Mouse (Mus musculus) hindbrain, embryonic 16.5 days (tissue): ENCODE data around the gene Mettl7b. TPM values are rescaled to one million over a fixed set of nuclear protein-coding genes. Genes with fewer than 3 reads are reported as not detected.

Experiments used
- ATAC-seq: fragments of 200-750 bp; cut with Nextera tagmentation; 2 replicates; pipeline ENCODE4 v1.8.0; 2017; ENCODE audit warnings: moderate TSS enrichment, moderate library complexity
- H3K27ac ChIP-seq: fragments of 300-500 bp; sonication (generic); 2 replicates; pipeline ENCODE4 v1.5.1; 2014; ENCODE audit warnings: low read depth, mild to moderate bottlenecking, control low read depth, low read length, moderate library complexity
- H3K27me3 ChIP-seq: fragments of 300-500 bp; sonication (generic); replicated peaks from 2 replicates; pipeline ENCODE4 v1.6.1; 2014; ENCODE audit warnings: low read length; ENCODE audit not compliant: control insufficient read depth, insufficient read depth
- H3K36me3 ChIP-seq: fragments of 300-500 bp; sonication (generic); 2 replicates; pipeline ENCODE4 v1.6.1; 2014; ENCODE audit warnings: mild to moderate bottlenecking, low read length, moderate library complexity, mixed read lengths; ENCODE audit not compliant: control insufficient read depth, insufficient read depth
- H3K4me1 ChIP-seq: fragments of 300-500 bp; sonication (generic); 2 replicates; pipeline ENCODE4 v1.6.1; 2014; ENCODE audit warnings: low read depth, low read length; ENCODE audit not compliant: control insufficient read depth, insufficient read depth
- H3K4me2 ChIP-seq: fragments of 300-500 bp; sonication (generic); 2 replicates; pipeline ENCODE4 v1.6.1; 2014; ENCODE audit warnings: mild to moderate bottlenecking, low read length, control low read depth, moderate library complexity
- H3K4me3 ChIP-seq: fragments of 300-500 bp; sonication (generic); 2 replicates; pipeline ENCODE4 v1.5.1; 2014; ENCODE audit warnings: mild to moderate bottlenecking, low read length, control low read depth, moderate library complexity
- H3K9ac ChIP-seq: fragments of 300-500 bp; sonication (generic); 2 replicates; pipeline ENCODE4 v1.6.1; 2014; ENCODE audit warnings: low read depth, mild to moderate bottlenecking, control low read depth, low read length, moderate library complexity
- H3K9me3 ChIP-seq: fragments of 300-500 bp; sonication (generic); 2 replicates; pipeline ENCODE4 v1.6.1; 2014; ENCODE audit warnings: mild to moderate bottlenecking, low read length, moderate library complexity; ENCODE audit not compliant: control insufficient read depth
- WGBS: fragments of 180-500 bp; shearing (Covaris S2); extraction: QIAGEN DNeasy Blood & Tissue Kit; methylation state at CpG from one replicate; pipeline ENCODE4 v1.1.7; 2014; 5-methylcytosine and 5-hydroxymethylcytosine counted together
- polyA plus RNA-seq: library from polyadenylated mRNA; unstranded; fragments of >200 nt; fragmentation: Nextera tagmentation; extraction: Ambion mirVana; gene quantifications from 2 replicates; pipeline ENCODE4 v1.2.1, GENCODE M21; 2015

Gene Mettl7b
- polyA plus RNA-seq, 1 experiment from 2014 or later, result not detected

DNA sequence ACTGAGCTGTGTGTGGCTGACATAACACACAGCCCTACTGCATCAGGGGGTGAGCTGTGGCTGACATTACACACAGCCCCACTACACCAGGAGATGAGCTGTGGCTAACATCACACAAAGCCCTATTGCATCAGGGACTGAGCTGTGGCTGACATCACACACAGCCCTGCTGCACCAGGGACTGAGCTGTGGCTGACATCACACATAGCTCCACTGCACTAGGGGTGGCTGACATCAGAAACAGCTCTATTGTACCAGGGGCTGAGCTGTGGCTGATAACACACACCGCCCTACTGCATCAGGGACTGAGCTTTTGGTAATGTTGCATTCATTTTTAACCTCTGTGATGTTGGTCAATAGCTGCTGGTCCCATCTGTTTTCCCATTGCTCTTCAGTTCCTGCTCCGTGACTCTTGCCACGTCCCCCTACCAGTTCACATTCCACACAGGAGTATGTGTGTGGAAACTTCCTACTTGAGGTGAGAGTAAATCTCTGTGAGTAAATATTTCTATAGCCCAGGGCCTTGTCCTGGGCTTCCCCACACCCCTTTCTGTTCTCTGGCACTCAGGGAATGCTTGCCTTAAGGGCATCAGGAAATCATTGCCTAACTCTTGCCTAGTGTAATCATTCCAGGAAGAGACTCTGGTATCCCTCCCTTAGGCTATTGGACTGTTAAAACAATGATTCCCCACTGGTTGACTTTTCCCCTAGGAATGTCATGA lies 20.0 kb upstream of the Mettl7b start:
- no peak for ATAC-seq
- Histone ChIP-seq H3K4me2 (no peak overlapping the region), H3K9ac (no peak overlapping the region), H3K4me1 (no peaks in the 10 kb centered on the region), H3K27ac (no peak overlapping the region), H3K36me3 (no peaks in the 10 kb centered on the region), H3K4me3 (no peak overlapping the region), H3K27me3 (no peaks in the 10 kb centered on the region), H3K9me3 (no peaks in the 10 kb centered on the region)
- 79% methylated on average over 3 of the region's 3 CpGs for WGBS

DNA sequence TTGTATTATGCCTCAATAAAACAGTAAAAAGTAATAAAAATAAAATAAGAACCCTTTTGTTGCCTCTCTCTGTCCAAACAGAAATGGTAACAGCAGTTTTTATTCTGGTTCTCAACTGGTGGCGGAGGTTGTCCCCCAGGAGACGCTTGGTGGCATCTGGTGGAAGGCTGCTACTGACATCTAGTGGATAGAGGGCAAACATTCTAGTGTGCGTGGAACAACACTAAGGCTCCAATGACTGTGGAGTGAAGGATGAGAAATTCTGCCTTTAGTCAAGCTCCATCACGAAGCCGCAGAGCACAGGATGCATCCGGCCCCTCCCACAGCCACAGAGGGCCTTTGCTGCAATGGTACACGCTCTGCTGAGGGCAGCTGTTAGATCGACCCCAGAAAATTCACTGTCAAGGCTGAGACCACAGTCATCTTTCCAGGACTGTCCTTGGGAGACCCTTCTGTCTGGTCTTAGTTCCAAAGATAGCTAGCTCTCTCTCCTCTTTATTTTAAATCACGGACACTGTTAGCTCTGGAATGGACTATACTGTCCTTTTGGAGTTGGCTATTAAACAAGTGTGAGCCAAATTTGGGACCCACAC lies 16.8 kb upstream of the Mettl7b start:
- peak; percentile 87 for ATAC-seq
- H3K9ac ChIP-seq, result peak overlapping the region; percentile 50
- no peak overlapping the region for H3K4me2 ChIP-seq
- no peaks in the 10 kb centered on the region for H3K27me3 ChIP-seq
- H3K27ac ChIP-seq, result no peak overlapping the region
- H3K4me3 ChIP-seq, result no peak overlapping the region
- 21% methylated on average over 9 of the region's 9 CpGs for WGBS
- no peaks in the 10 kb centered on the region for H3K9me3 ChIP-seq
- H3K4me1 ChIP-seq, result no peaks in the 10 kb centered on the region
- no peaks in the 10 kb centered on the region for H3K36me3 ChIP-seq

GRCm38 (mm10) chr10:128976395-128976794 lies 15.6 kb upstream of the Mettl7b start:
- no peak for ATAC-seq
- H3K27ac ChIP-seq, result no peak overlapping the region
- WGBS, result 66% methylated on average over 3 of the region's 3 CpGs
- no peaks in the 10 kb centered on the region for H3K9me3 ChIP-seq
- no peaks in the 10 kb centered on the region for H3K4me1 ChIP-seq
- no peak overlapping the region for H3K4me2 ChIP-seq
- no peaks in the 10 kb centered on the region for H3K27me3 ChIP-seq
- H3K4me3 ChIP-seq, result no peak overlapping the region
- no peak overlapping the region for H3K9ac ChIP-seq
- no peaks in the 10 kb centered on the region for H3K36me3 ChIP-seq

- H3K27me3 ChIP-seq, result no peaks in the 10 kb centered on the region
- H3K4me2 ChIP-seq, result no peak overlapping the region
- H3K9me3 ChIP-seq, result no peaks in the 10 kb centered on the region
- no peak for ATAC-seq
- no peak overlapping the region for H3K9ac ChIP-seq
- no peak overlapping the region for H3K4me3 ChIP-seq
- H3K4me1 ChIP-seq, result no peaks in the 10 kb centered on the region
- H3K27ac ChIP-seq, result no peak overlapping the region
- WGBS, result 71% methylated on average over 4 of the region's 4 CpGs
- H3K36me3 ChIP-seq, result no peaks in the 10 kb centered on the region
Measured at GRCm38 (mm10) chr10:128972841-128973240, 12.1 kb upstream of the Mettl7b start.

DNA sequence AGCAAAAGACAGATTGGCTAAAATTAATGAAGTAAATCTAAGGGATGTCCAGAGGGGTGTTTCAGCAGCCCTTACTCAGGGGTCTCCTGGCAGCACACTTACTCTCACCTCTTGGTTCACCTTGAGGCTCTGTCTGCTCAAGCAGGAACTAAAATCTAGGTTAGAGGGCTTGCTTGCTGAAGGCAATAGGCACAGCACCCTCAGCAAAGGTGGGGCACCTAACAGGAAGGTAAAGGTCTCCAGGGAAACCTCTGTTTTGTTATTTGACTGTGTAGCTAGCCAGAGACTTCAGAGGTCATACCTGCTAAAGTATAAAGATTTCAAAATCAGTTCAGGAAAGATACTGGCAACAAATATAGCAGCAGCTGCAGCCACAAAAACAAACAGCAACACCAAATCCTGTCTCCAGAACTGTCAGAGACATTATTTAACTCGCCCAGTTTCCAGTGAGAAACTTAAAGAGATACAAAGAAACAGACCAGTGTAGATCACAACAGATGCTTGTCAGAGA lies 10.0 kb upstream of the Mettl7b start:
- no peak for ATAC-seq
- H3K4me3 ChIP-seq, result no peak overlapping the region
- H3K4me2 ChIP-seq, result no peak overlapping the region
- no peaks in the 10 kb centered on the region for H3K36me3 ChIP-seq
- no peak overlapping the region for H3K27ac ChIP-seq
- no peaks in the 10 kb centered on the region for H3K27me3 ChIP-seq
- H3K9ac ChIP-seq, result no peak overlapping the region
- 58% methylated on average over 1 of the region's 1 CpGs for WGBS
- H3K9me3 ChIP-seq, result no peaks in the 10 kb centered on the region
- H3K4me1 ChIP-seq, result no peaks in the 10 kb centered on the region

- no peaks in the 10 kb centered on the region for H3K4me1 ChIP-seq
- H3K9me3 ChIP-seq, result no peaks in the 10 kb centered on the region
- no peak overlapping the region for H3K4me3 ChIP-seq
- H3K27ac ChIP-seq, result no peak overlapping the region
- H3K27me3 ChIP-seq, result no peaks in the 10 kb centered on the region
- 41% methylated on average over 1 of the region's 1 CpGs for WGBS
- H3K36me3 ChIP-seq, result no peaks in the 10 kb centered on the region
- no peak overlapping the region for H3K4me2 ChIP-seq
- ATAC-seq, result no peak
- H3K9ac ChIP-seq, result no peak overlapping the region
Measured at GRCm38 (mm10) chr10:128968341-128968749, 7.6 kb upstream of the Mettl7b start.

- no peak for ATAC-seq
- H3K9ac ChIP-seq, result no peak overlapping the region
- H3K4me2 ChIP-seq, result no peak overlapping the region
- no peak overlapping the region for H3K4me3 ChIP-seq
- no peaks in the 10 kb centered on the region for H3K36me3 ChIP-seq
- no peaks in the 10 kb centered on the region for H3K9me3 ChIP-seq
- 87% methylated on average over 6 of the region's 6 CpGs for WGBS
- no peaks in the 10 kb centered on the region for H3K27me3 ChIP-seq
- no peak overlapping the region for H3K27ac ChIP-seq
- H3K4me1 ChIP-seq, result no peaks in the 10 kb centered on the region
Measured at GRCm38 (mm10) chr10:128965871-128966270, 5.1 kb upstream of the Mettl7b start.

GRCm38 (mm10) chr10:128964961-128965360 lies 4.2 kb upstream of the Mettl7b start:
- Histone ChIP-seq H3K4me2 (no peak overlapping the region), H3K27ac (no peak overlapping the region), H3K27me3 (no peaks in the 10 kb centered on the region), H3K9me3 (no peaks in the 10 kb centered on the region), H3K36me3 (no peaks in the 10 kb centered on the region), H3K4me1 (no peaks in the 10 kb centered on the region), H3K4me3 (no peak overlapping the region), H3K9ac (no peak overlapping the region)
- 76% methylated on average over 2 of the region's 2 CpGs for WGBS
- no peak for ATAC-seq

GRCm38 (mm10) chr10:128960142-128960541 lies 646 bp downstream of the Mettl7b start:
- Histone ChIP-seq H3K27me3 (no peaks in the 10 kb centered on the region), H3K27ac (no peak overlapping the region), H3K4me3 (no peak overlapping the region), H3K4me1 (no peaks in the 10 kb centered on the region), H3K9ac (no peak overlapping the region), H3K9me3 (no peaks in the 10 kb centered on the region), H3K4me2 (no peak overlapping the region), H3K36me3 (no peaks in the 10 kb centered on the region)
- WGBS, result 82% methylated on average over 4 of the region's 4 CpGs
- no peak for ATAC-seq
